Mouse (Mus musculus): ENCODE measurements around the gene Utp4.

- no peak for TF ChIP-seq CTCF (IDR thresholded peaks at IDR 0.05; ENCODE audit: borderline replicate concordance, control insufficient read depth, extremely low read depth, insufficient read depth, low read length, poor library complexity)
- no peak for TF ChIP-seq POLR2A (IDR thresholded peaks at IDR 0.05; ENCODE audit: control insufficient read depth, extremely low read depth, insufficient read depth, low read length, poor library complexity)
These were observed 12.5 kb downstream of the Utp4 start for GRCm38 (mm10) chr8:106905727-106906480.
